Mouse (Mus musculus): ENCODE measurements at regions not wholly inside any gene's neighbourhood (a gene's known extent, or its start where the extent isn't known, plus 50 kb on each side); places are given as distances from the start of the nearest gene placed in this dataset.
A peak's percentile ranks its signal among the peaks of the same experiment; 100 is the strongest.

DNA sequence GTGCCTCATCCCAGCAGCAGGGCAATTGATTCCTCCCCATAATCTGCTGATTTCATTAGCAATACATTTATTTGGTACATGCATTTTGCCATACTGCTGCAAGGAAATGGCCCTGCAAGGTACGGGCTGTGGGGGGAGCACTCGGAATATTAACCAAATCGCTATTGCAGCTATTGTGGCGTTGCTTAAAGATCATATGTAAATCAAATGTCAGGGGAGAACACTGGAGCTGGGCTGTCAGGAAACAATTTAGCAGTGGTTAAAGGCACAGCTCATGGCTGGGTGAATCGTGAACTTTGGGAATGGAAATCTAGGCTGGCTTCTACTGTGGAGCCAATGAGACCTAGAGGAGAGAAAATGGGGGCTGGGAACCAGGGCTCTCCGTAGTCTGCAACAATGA lies 192.0 kb downstream of the Gm26897 start:
- Histone ChIP-seq H3K36me3 (no peaks in the 10 kb centered on the region), H3K27ac (no peak overlapping the region), H3K27me3 (peaks cover 62% of the 10 kb centered on the region), H3K9me3 (no peaks in the 10 kb centered on the region), H3K4me3 (replicated peaks) (no peak overlapping the region), H3K4me2 (no peak overlapping the region), H3K4me1 (replicated peaks) (peaks cover 29% of the 10 kb centered on the region), H3K9ac (replicated peaks) (no peak overlapping the region)
- WGBS, result 70% methylated on average over 6 of the region's 6 CpGs
- no peak for ATAC-seq (ENCODE audit: insufficient number of reproducible peaks, insufficient read depth, low FRiP score, low TSS enrichment, low read depth)

DNA sequence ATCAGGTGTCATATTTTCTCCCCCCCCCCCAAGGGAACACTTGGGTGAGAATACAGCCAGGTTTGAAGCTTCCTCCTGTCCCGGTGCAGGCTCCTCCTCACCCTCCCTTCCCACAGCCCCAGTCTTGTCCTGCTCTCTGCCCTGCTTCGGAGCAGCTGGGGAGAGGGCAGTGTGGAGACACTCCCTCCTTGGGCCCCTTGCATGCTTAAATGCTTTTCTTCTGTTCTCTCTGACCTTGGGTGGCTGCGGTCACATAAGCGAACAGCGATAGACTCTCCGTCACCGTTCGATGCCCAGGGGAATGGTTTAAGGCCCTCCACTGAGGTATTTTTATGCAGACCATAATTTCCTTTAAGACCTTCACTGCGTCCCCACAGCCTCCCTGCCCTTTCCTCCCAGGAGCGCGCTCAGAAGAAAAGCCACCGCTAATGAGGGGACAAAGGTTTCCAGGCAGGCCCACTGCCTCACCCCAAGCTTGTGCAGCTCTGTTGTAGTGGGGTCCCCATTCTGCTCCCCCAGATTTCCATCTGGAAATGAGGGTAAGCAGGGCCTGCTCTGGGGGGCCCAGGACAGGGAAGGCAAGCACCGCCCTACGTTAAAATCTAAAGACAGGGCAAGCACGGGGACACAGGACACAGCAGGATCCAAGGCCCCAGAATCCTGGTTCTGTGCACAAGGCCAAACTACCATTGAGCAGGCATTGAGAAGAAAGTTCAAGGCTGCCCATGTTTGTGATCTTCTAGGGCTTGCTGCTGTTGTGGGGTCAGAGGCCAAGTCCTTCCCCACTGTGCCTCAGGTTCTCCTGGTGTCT lies 195.7 kb downstream of the Gm26897 start:
- WGBS, result 54% methylated on average over 15 of the region's 15 CpGs
- Histone ChIP-seq H3K4me3 (replicated peaks) (no peak overlapping the region), H3K9me3 (no peaks in the 10 kb centered on the region), H3K27me3 (peaks cover 43% of the 10 kb centered on the region), H3K9ac (replicated peaks) (0 out of 2 replicates have a peak overlapping the region, but pooled peaks have one; percentile 12), H3K4me2 (no peak overlapping the region; the same call in 1 of the 2 replicates), H3K27ac (no peak overlapping the region), H3K4me1 (replicated peaks) (peaks cover 14% of the 10 kb centered on the region), H3K36me3 (no peaks in the 10 kb centered on the region)
- ATAC-seq (ENCODE audit: insufficient number of reproducible peaks, insufficient read depth, low FRiP score, low TSS enrichment, low read depth), result no peak

DNA sequence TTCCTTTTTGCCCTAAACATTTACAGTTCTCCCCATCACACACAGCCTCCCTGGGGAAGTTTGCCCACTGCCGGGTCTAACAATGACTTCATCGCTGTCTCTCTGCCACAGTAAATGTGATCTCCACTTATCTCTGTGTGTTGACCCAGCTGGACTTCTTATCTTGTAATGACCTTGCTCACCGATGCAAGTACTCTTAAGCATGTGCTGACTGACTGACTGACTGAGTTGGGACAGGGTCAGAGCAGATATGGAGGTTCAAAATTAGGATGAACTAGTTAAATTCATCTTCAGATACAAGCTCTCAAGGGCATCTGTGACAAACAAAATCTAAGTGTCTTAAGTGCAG lies 196.2 kb downstream of the Gm26897 start:
- no peak overlapping the region for H3K27ac ChIP-seq
- H3K27me3 ChIP-seq, result peaks cover 38% of the 10 kb centered on the region
- H3K4me3 ChIP-seq (replicated peaks), result no peak overlapping the region
- ATAC-seq (ENCODE audit: insufficient number of reproducible peaks, insufficient read depth, low FRiP score, low TSS enrichment, low read depth), result no peak
- no peak overlapping the region for H3K4me2 ChIP-seq
- no peaks in the 10 kb centered on the region for H3K36me3 ChIP-seq
- no peak overlapping the region for H3K9ac ChIP-seq (replicated peaks)
- peaks cover 14% of the 10 kb centered on the region for H3K4me1 ChIP-seq (replicated peaks)
- no peaks in the 10 kb centered on the region for H3K9me3 ChIP-seq
- WGBS, result 78% methylated on average over 3 of the region's 3 CpGs

DNA sequence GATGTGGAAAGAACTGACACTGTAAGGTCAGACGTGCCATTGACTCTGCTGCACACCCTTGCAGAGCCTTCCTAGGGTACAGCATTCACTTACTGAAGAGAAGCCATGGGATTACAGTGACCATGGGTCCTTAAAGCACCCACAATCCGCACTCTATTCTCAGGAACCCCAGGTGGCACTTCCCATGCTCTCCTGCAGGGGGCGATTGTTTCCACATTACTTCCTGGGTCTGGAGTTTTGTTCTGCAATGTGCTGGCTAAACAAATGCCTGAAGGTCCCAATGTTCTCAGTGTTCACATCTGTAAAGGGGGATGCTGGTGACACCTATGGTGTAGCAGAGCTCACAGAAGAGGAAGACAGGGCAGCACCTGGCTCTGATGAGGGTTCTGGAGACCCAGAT lies 198.0 kb downstream of the Gm26897 start:
- H3K4me1 ChIP-seq (replicated peaks), result peaks cover 14% of the 10 kb centered on the region
- H3K4me2 ChIP-seq, result no peak overlapping the region
- 69% methylated on average over 3 of the region's 3 CpGs for WGBS
- no peaks in the 10 kb centered on the region for H3K9me3 ChIP-seq
- no peak for ATAC-seq (ENCODE audit: insufficient number of reproducible peaks, insufficient read depth, low FRiP score, low TSS enrichment, low read depth)
- no peak overlapping the region for H3K9ac ChIP-seq (replicated peaks)
- peaks cover 26% of the 10 kb centered on the region; the same call in 1 of the 2 replicates for H3K27me3 ChIP-seq
- H3K36me3 ChIP-seq, result no peaks in the 10 kb centered on the region
- no peak overlapping the region for H3K27ac ChIP-seq
- H3K4me3 ChIP-seq (replicated peaks), result no peak overlapping the region

DNA sequence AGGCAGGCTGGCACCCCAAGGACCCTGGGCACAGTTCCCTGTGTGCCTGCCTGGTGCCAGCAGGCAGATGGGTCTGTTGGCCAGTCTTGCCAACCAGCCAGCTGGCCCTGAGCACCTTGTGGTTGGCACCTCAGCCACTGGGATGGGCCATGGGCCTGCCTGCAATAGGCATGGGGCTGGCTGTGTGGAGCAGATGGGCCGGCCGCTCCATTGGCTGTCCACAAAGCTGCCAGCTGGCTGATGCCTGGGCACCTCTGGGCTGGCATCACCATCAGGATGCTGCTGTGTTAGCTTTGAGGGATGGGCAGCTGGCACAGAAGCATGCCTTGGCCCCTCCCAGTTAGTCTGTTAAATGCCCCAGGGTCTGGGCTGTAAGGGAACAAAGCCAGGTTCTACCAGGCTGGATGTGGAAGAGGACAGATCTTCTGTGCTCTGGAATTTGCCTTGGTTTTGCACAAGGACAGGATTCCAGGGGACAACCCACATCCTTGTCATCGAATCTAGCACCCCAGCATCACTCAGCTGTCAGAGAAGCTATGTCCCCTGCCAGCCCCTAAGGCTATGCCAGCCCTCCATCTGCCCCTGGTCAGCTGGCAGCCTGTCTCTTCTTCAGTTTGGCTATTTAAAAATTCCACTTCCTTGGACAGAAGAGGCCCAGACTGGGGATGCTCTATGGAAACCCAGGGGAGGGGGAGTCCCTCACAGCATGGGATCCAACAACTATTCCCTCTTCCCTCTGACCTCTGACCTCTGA lies 201.8 kb downstream of the Gm26897 start:
- 89% methylated on average over 3 of the region's 3 CpGs for WGBS
- no peak for ATAC-seq (ENCODE audit: insufficient number of reproducible peaks, insufficient read depth, low FRiP score, low TSS enrichment, low read depth)
- no peaks in the 10 kb centered on the region for H3K36me3 ChIP-seq
- no peak overlapping the region for H3K4me2 ChIP-seq
- H3K4me3 ChIP-seq (replicated peaks), result no peak overlapping the region
- no peak overlapping the region for H3K27ac ChIP-seq
- no peaks in the 10 kb centered on the region for H3K4me1 ChIP-seq (replicated peaks)
- no peak overlapping the region for H3K9ac ChIP-seq (replicated peaks)
- no peaks in the 10 kb centered on the region for H3K9me3 ChIP-seq
- peaks cover 11% of the 10 kb centered on the region; the same call in 1 of the 2 replicates for H3K27me3 ChIP-seq

DNA sequence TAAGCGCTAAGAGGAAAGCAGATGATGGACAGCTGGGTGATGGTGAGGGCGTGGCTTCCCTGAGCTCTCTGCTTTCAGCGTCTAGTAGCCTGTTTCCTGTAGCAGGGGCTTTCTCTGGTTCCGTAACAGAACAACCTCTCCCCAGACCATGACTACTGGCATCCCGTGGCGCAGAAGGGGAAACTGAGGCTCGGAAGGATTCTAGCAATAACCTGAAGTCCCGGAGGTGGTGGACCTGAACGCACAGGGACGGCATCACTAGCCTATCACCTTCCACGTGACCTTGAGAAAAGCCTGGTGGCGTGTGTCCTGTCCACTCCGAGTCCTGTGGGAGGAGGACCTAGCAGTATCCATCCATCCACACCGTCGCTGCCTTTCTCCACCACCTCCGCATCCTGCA lies 208.1 kb downstream of the Gm26897 start:
- 82% methylated on average over 16 of the region's 16 CpGs for WGBS
- Histone ChIP-seq H3K4me2 (no peak overlapping the region), H3K9ac (replicated peaks) (no peak overlapping the region), H3K36me3 (no peaks in the 10 kb centered on the region), H3K27ac (no peak overlapping the region), H3K9me3 (no peaks in the 10 kb centered on the region), H3K4me3 (replicated peaks) (no peak overlapping the region), H3K4me1 (replicated peaks) (peaks cover 11% of the 10 kb centered on the region; the same call in 1 of the 2 replicates), H3K27me3 (peaks cover 44% of the 10 kb centered on the region)
- ATAC-seq (ENCODE audit: insufficient number of reproducible peaks, insufficient read depth, low FRiP score, low TSS enrichment, low read depth), result no peak

DNA sequence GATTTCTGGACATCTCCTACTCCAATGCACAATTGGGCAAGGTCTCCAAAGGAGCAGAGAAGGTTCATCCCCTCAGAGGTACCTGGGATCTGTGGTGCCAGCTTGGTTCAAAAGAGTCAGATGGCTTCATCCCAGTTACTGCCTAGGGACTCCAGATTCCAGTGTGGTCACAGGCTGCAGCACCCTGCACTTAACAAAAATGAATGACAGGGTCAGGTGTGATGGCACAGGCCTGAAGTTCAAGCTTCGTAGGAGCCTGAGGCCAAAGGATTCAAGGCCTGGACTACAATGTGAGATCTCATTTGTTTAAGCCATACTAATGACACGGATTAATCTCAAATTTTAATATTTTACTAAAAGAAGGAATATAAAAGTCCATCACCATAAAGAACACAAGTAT lies 209.1 kb downstream of the Gm26897 start:
- no peak overlapping the region for H3K4me2 ChIP-seq
- H3K27ac ChIP-seq, result no peak overlapping the region
- H3K9ac ChIP-seq (replicated peaks), result no peak overlapping the region
- no peaks in the 10 kb centered on the region for H3K36me3 ChIP-seq
- 80% methylated on average over 2 of the region's 2 CpGs for WGBS
- no peak for ATAC-seq (ENCODE audit: insufficient number of reproducible peaks, insufficient read depth, low FRiP score, low TSS enrichment, low read depth)
- peaks cover 49% of the 10 kb centered on the region for H3K27me3 ChIP-seq
- H3K9me3 ChIP-seq, result no peaks in the 10 kb centered on the region
- peaks cover 11% of the 10 kb centered on the region; the same call in 1 of the 2 replicates for H3K4me1 ChIP-seq (replicated peaks)
- H3K4me3 ChIP-seq (replicated peaks), result no peak overlapping the region

DNA sequence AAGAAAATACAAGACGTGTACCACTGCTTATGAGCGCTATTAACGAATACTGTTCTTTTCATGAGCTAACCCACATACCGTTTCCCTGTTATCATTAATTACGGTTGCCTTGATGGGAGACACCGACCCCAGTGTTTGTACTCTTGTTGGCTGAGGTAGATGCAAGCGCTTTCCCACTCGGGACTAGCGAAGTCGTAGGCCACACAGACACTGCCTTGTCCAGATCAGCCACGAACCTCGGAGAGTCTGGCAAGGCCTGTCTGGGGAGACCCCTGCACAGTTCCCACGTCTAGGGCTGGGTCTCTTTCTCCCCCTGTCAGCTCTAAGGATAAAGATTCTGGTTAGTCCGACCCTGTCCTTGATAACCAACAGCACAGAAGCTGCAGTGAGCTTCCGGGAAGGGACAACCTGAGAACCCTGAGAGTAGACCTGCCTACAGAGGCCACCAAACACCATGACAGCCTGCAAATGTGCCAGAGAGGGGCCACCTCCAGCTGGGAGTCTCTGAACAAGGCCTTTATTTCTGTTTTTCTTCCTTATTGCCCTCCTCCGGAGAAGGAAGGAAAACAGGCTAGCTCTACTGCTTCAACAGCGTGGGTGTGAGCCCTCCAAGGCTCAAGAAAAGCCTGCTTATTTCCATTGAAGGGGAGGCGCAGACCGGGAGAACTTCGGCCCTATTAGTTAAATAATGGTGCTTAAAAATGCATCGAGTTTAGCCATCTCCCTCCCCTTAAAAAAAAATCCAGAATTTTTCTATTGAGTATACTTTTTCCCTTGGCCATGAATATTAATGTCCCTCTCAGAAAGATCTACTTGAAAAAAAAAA lies 209.8 kb downstream of the Gm26897 start:
- Histone ChIP-seq H3K4me1 (replicated peaks) (peaks cover 11% of the 10 kb centered on the region; the same call in 1 of the 2 replicates), H3K36me3 (no peaks in the 10 kb centered on the region), H3K27me3 (peaks cover 49% of the 10 kb centered on the region), H3K4me3 (replicated peaks) (no peak overlapping the region), H3K27ac (no peak overlapping the region), H3K4me2 (no peak overlapping the region), H3K9ac (replicated peaks) (no peak overlapping the region), H3K9me3 (no peaks in the 10 kb centered on the region)
- 67% methylated on average over 21 of the region's 21 CpGs for WGBS
- ATAC-seq (ENCODE audit: insufficient number of reproducible peaks, insufficient read depth, low FRiP score, low TSS enrichment, low read depth), result no peak

DNA sequence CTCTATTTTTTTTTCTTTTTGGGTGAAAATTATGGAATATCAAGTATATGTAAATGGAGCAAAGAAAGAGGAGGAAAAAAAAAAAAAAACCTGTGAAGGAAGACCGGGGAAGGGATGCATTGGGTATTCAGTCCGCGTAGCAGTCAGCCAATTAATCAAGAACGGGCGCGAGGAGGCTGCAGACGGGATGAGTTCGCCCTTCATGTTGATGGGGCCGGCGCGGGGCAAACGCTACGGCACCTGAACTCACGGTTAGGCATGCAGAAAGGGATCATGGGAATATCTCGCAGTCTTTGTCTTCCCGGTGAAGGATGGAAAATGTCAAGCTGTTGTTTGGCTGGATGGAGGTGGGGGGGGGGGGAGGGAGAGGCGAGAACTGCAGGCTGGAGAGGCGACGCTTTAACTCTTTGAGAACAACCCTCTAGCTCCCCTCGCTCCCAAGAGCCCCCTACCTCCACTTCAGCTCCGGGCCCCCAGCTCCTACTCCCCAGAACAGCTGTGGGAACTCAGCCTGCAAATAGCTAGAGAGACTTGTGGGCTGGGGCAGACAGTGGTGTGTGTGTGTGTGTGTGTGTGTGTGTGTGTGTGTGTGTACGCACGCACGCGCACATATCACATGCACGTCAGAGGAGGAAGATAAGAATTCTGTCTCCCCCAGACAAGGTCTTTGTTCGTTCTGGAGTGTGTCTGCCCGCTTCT lies 210.7 kb downstream of the Gm26897 start:
- Histone ChIP-seq H3K9ac (replicated peaks) (no peak overlapping the region), H3K27me3 (peaks cover 49% of the 10 kb centered on the region), H3K9me3 (no peaks in the 10 kb centered on the region), H3K4me3 (replicated peaks) (no peak overlapping the region), H3K4me2 (peak overlapping the region; percentile 21; the same call in 1 of the 2 replicates), H3K4me1 (replicated peaks) (peaks cover 11% of the 10 kb centered on the region; the same call in 1 of the 2 replicates), H3K36me3 (no peaks in the 10 kb centered on the region), H3K27ac (no peak overlapping the region)
- 39% methylated on average over 25 of the region's 28 CpGs for WGBS
- no peak for ATAC-seq (ENCODE audit: insufficient number of reproducible peaks, insufficient read depth, low FRiP score, low TSS enrichment, low read depth)

DNA sequence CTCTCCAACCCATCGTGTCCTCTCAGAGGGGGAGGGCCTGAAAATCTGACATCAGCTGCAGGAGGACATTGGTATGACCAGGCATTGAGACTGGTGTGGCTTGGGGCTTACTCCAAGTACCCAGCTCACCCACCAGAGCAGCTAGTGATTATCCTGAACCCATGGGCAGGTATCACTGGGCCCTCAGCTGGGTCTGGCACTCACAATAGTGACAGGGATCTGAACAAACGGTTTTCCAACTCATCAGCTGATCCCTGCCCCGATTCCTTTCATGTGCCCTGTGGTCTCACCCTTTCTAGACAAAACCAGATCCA lies 211.2 kb downstream of the Gm26897 start:
- Histone ChIP-seq H3K4me3 (replicated peaks) (no peak overlapping the region), H3K4me2 (no peak overlapping the region; the same call in 1 of the 2 replicates), H3K36me3 (no peaks in the 10 kb centered on the region), H3K9ac (replicated peaks) (no peak overlapping the region), H3K27me3 (peaks cover 49% of the 10 kb centered on the region), H3K4me1 (replicated peaks) (peaks cover 11% of the 10 kb centered on the region; the same call in 1 of the 2 replicates), H3K27ac (no peak overlapping the region), H3K9me3 (no peaks in the 10 kb centered on the region)
- ATAC-seq (ENCODE audit: insufficient number of reproducible peaks, insufficient read depth, low FRiP score, low TSS enrichment, low read depth), result no peak
- WGBS, result 61% methylated on average over 3 of the region's 3 CpGs

Measured in limb, embryonic 12.5 days (tissue).